Mouse (Mus musculus) liver, embryonic 14.5 days (tissue): ENCODE measurements around the gene Rsph1.

Experiments
- CTCF ChIP-seq: IDR thresholded peaks from 2 replicates; pipeline ENCODE4 v1.5.1; 2016; ENCODE audit warnings: antibody characterized with exemption, low read depth, control low read depth
- EP300 ChIP-seq: IDR thresholded peaks from 2 replicates; pipeline ENCODE4 v1.6.1; 2016; ENCODE audit warnings: antibody characterized with exemption, low read depth

DNA sequence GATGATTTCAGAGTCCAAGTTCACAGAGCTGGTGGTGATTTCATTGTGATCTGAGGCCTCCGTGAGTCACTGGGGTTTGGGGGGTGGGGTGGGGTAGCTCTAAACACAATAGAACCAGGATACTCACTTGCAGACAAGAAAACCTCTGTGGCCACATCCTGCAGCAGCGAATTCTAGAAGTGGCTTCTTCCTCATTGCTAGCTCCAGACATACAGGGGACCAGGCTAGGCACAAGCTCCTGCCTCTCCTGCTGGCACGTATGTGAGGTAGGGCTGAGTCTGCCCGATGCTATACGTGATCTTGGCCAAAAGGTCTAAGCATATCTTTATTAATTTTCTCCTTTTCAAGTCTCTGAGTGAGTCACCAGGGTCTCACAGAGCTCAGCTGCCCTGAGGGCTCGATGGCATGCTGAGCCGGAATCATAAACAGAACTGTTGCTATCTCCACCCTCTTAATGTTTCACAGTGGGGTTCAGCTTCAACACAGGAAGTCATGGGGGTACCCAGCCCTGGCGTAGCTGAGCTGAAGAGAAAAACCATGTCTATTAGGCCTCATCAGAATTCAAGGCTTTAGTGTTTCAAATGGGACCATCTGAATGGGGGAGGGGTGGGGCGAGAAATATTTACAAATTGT is 49.2 kb upstream of the Rsph1 start:
- no peak for TF ChIP-seq EP300
- no peak for TF ChIP-seq CTCF
